Mouse (Mus musculus) cerebral cortex, adult 2 months (tissue): ENCODE data around the gene Fbxo46.

ENCODE experiments used
- WGBS: fragments of 180-500 bp; shearing (Covaris S2); methylation state at CpG from one replicate; pipeline ENCODE4 v1.1.7; 2018; 5-methylcytosine and 5-hydroxymethylcytosine counted together

The Fbxo46 gene

DNA sequence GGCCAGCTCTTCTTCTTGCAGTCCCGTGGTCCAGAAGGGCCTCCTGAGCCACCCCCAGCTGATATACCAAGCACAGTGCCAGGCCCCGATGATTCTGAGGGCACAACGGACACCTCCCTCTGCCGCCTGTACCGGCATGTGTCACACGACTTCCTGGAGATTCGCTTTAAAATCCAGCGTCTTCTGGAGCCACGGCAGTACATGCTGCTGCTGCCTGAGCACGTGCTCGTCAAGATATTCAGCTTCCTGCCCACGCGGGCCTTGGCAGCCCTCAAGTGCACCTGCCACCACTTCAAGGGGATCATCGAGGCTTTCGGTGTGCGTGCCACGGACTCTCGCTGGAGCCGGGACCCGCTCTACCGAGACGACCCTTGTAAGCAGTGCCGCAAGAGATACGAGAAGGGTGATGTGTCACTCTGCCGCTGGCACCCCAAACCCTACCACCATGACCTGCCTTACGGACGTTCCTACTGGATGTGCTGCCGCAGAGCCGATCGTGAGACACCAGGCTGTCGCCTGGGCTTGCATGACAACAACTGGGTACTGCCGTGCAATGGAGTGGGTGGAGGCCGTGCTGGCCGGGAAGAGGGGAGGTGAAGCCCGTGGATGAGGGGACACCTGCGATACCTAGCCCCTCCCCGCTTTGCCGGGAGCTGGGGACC is 17.1 kb downstream of the Fbxo46 start:
- WGBS = 64% methylated on average over 38 of the region's 38 CpGs

DNA sequence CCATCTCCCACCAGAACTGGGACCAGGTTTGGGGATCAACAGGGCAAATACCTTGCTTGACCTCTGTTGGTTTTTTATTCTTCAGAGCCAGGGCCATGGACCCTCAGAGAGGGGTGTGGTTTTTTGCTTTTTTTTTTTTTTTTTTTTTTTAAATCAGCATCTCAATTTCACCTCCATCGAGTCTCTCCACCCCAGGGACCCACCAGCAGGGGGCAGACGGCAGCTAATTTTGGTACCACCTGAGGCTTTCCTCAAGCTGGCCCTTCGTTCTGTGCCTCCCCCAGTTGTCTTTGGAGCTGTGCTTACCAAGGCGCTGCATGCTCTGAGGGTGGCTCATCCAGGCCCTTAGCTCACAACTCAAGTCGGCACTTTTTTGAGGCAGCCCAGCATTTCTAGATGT is 17.7 kb downstream of the Fbxo46 start:
- WGBS = 24% methylated on average over 5 of the region's 5 CpGs

DNA sequence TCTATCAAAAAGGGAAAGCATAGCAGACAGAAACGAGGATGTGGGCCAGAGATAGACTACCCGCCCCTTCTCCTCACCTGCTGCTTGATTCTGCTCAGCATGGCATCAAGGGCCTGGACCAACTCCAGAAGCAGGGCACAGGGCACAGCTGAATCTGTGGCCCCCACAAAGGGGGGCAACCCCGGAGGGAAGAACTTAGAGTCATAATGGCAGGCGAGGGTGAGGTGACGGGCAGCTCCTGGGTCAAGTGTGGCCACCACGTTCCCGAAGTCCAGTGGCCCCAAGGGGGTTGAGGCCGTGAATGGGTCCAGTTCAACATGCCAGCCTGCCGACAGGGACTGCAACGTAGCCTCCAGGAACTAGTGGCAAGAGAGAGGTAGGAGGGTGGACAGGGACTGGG is 27.1 kb downstream of the Fbxo46 start:
- 90% methylated on average over 10 of the region's 10 CpGs for WGBS

DNA sequence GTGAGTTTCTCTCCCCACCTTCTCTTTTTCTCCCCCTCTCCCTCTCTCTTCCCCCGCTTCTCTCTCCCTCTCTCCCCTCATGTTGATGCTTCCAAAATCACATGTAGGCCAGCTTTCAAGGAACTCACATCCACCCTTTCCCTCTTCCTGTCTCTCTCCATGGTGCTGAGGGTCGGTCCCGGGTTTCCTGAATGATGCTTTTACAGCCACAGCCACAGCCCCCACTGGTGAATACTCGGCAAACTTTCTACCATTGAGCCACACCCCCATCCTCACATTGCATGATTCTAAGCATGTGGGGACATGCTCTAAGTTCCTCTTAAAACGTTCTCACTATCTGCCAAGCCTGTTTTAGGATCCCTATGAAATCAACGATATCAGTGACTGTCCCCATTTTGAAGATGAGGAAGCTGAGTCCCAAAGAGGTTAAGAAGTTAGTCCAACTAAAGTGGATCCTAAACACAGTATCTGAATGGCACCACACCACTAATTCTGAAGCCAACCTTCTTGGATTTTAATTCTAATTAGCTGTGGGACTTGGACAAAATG is 27.9 kb downstream of the Fbxo46 start:
- 58% methylated on average over 6 of the region's 6 CpGs for WGBS

DNA sequence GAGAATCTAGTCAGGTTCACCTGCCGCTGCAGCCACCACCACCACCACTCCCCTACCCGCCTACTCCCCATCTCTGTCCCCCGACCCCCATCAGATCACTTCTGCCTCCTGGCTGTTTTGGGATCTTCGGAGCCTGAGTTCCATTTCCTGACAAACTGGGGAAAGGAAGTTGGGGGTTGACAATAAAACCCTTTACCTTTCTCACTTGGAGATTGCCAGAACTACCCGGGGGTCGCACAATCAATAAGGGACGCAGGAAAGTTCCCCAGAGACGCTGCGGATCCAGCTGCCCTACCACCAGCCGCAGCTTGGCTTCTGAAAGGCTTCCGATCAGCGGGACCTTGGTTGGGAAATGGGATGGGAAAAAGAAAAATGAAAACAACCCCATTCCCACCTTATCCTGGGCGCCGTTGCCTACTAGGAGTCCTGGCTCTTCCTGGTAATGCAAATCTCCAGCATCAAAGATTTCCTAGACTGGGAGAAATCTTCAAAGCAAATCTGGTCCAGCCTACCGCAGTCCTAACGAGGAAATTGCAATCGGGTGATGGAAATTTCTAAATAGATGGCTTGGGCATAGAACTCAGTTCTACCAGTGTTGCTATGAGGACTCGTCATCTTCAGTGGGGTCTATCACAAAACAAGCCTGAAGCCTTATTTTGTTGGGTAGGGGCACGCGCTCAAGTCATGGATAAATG is 28.7 kb downstream of the Fbxo46 start:
- 10% methylated on average over 20 of the region's 20 CpGs for WGBS

DNA sequence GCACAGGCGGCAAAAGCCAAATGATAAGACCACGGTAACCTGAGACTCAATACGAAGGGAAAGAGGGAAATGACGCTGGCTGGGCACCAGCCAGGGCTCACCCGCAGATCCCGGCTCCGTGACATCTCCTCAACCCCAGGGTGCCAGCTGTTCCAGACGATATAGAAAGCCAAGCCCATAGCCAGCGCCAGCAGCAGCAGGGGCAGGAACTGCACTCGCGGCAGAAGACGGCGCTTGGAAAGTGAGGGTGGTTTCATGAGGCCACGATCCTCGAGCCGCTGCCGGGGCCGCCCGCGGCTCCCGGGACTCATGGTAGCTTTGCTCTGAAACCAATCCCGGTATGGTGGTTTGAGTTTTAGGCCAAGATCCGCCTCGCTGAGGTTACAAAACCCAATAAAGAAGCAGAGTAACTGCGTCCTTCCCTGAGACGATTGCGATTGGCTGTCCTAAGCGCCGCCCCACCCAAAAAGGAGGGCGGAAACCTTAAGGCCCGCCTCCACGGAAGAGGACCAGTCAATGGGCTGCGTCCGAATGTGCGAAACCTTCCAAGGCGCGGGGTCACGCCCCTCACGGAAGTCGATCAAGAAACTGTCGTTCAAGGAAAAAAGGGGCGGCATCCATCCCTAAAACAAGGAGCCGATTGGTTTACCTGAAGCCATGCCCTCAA is 29.3 kb downstream of the Fbxo46 start, which contains the start of gene Qpctl:
TSS of gene Qpctl (minus strand) at position 417 of the 667 bp plus-strand sequence.
- under 1% methylated on average over 43 of the region's 43 CpGs for WGBS

DNA sequence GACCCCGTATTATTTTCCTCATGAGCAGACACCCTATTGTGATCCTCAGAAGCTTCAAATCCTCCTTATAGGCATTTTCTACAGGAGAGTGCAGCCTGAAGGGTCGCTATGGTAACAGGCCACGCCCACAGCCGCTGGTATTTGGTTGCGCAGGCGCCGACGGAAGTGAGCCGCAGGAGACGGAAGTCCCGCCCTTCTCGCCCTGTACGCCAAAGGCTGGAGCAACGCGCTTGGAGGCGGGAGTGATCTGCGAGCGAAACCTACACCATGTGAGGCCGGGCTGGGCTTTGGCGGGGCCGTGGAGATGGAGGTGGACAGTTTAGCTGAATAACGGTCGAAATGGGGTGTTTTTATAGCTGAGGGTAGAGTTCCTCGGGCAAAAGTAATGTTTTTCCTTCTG is 30.0 kb downstream of the Fbxo46 start, which contains the start of gene Snrpd2:
TSS of gene Snrpd2 (plus strand) at position 97 of the 400 bp plus-strand sequence.
- WGBS = 0% methylated on average over 24 of the region's 24 CpGs

DNA sequence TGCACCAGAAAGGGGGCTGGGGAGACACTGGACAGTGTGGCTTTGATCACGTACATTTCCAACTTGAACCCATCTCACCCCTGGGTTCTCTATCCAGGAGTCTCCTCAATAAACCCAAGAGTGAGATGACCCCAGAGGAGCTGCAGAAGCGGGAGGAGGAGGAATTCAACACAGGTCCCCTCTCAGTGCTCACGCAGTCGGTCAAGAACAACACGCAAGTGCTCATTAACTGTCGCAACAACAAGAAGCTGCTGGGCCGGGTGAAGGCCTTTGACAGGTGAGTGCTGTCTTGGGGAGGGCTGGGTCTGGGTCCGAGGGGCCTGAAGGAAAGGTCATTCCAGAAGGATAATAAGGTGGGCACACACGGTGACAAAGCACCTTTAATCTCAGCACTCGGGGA is 31.5 kb downstream of the Fbxo46 start:
- WGBS = 83% methylated on average over 10 of the region's 10 CpGs

DNA sequence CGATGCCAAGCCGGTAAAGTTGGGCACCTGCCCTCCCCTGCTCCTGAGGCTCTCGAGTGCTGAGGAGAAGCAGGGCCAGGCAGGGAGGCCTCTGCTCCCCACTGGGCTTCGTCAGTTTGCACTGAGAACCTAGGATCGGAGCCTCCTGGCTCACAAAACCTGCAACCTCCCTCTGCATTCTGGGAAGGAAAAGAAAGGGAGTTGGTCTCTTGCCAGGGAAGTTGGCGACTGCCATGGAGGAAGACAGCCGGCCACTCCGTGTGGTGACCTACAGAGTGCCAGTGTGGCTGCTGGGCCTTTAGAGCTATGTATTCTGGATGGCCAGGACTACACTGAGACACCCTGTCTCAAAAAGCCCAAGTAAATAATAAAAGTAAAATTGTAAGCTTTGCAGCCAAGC is 35.1 kb downstream of the Fbxo46 start:
- WGBS = 58% methylated on average over 8 of the region's 8 CpGs

DNA sequence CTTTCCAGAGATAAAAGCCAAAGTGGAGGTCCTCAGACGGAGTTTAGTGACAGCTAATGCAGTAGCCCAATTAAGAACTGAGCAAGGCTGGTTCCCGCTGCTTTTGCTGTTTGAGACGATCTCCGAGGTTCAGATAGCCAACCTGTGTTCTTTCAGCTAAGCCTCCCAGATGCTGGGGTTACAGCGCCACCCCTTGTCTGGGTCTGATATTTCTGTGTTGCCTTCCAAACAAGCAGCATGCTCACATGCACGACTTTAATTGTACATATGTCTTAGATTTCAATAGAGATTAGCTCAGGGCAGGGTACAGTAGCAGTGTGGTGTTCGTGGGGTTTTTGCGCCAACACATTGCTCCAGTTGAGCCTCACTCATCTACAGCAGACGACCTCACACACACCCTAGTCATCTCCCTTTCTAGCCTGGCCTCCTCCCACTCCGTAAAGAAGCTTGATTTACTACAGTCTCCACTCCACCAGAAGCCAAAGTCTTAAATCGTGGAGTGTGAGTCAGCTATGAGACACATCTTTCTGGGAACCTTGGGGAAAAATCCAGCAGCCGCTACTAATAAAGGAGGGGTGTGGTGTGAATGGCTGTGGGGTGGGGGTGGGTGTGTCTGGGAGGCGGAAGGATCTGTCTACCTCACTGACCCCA is 36.3 kb downstream of the Fbxo46 start:
- 39% methylated on average over 13 of the region's 13 CpGs for WGBS

DNA sequence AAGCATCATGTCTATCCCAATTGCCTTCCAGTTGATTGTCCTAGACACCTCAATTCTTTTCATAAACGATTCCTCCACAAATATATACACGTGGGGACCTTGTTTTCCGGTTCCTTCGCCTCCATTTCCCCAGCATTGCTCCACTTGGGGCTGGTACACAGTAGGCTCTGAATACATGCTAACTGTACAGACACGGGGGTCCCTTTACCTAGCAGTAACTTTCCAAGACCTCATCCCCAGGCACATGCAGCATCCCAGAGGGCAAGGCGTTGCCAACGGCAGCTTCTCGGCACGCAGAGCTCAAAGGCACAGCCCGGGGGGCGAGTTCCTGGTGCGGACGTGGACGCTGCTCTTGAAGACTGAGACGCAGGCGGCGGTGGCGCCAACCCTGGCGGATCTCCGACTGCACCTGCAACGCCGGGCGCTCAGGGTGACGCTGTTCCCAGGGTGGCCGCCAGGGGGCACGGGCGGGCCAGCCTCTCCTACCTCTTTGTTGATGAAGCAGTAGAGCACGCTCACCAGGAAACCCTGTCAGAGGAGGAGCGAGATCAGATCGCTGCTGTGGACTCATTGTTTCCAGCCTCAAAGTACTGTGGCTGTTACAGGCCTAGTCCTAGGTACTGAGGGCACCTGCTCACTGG is 37.6 kb downstream of the Fbxo46 start:
- 5% methylated on average over 30 of the region's 30 CpGs for WGBS

DNA sequence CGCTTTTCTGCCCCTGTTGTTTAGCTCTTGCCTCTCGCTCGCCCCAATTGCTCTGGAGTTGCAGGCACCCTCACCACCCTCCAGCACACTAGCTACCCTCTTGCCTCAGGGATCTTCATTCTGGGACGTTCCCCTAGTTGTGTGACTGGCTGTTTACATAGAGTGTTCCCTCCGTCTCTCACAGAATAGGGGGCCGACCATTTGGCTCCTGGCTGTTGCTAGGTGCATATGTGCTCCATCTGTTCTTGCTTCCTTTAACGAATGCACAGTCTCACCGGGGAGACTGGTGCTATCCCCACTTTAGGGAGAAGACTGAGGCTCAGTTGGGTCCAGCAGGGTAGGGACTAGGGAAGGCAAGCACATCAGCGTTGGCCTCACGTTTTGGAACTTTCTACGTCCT is 38.9 kb downstream of the Fbxo46 start:
- 57% methylated on average over 11 of the region's 11 CpGs for WGBS

DNA sequence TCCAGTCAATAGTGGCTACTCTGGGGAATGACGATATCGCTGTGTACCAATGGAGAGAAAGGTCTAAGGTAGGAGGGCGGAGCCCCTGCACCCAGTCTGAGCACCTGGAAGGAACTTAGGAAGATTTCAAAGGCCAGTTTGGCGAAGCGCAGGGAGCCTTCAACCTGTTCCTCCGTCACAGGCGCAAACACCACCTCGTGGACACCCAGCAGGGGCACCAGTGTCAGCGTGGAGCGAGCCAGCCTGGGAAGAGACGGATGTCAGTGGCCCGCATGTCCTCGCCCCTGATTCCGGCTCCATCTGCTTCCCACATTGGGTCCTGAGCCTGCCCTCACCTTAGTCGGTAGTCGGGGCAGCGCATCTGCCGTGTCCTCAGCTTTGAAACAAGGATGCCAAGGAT is 39.8 kb downstream of the Fbxo46 start:
- 26% methylated on average over 18 of the region's 18 CpGs for WGBS

DNA sequence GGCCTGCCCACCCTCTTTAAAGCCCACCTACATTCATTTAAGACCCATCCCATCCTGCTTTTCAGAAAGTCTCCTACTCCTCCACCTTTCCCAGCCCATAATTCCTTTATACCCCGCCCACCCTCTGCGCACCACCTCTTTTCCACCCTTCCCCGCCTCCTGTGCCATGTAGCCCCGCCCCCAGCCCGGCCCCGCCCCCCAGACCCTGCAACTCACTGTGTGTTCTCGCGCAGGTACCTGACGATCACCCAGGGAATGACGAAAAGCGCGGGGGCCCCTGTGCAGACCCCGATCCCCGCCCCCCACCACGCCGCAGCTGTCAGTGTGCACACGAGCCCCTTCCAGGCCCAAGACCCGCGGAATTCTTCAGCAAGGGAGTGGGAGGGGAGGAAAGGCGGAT is 40.5 kb downstream of the Fbxo46 start:
- WGBS = 3% methylated on average over 19 of the region's 20 CpGs

DNA sequence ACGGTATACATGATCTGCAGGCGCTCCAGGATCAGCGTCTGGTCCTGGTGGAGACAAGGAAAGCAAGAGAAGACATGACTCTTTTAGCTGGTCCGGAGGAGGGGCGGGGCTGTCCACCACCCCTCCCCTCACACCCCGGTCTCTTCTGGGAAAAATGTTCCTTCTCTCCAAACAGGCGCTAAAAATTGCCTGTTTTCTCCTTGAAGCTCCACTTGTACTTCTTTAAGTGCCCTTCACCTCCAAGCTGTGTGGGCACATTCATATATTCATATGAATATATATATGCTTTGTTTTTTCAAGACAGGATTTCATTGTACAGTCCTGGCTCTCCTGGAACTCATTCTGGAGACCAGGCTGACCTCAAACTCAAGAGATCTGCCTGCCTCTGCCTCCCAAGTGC is 43.3 kb downstream of the Fbxo46 start:
- WGBS = 84% methylated on average over 7 of the region's 7 CpGs

DNA sequence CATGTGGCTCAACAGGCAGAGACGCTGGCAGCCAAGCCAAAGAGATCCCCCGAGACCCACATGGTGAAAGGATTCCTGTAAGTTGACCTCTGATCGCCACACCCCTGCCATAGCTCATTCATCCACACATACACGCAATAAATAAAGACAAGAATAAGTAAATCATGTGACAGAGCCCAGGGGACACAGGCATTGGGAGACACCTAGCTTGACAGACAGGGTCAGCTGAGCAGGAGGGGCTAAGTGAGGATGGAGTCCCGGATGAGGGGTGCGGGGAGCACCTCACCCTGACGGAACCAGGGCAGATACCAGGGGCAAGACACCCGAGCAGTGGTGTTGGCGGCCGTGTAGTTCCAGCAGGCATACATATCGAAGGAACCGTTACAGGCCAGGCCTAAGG is 44.1 kb downstream of the Fbxo46 start:
- 66% methylated on average over 12 of the region's 12 CpGs for WGBS

DNA sequence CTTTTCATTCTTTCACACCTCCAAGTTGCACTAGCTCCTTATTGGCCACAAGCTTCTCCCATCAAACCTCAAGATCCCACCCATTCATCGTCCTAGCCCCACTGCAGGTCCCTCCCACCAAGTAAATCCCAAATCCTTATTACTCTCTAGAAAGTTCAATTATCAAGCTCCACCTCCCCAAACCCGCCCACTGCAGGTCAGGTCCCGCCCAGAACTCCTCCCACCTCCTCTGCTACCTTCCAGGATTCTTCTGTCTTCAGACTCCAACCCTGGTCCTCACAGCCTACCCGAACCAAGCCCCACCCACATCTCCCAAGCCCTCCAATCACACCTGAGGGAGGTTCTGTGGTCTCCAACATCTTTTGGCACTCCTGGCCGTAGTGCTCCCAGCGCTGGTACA is 44.5 kb downstream of the Fbxo46 start:
- WGBS = 15% methylated on average over 6 of the region's 6 CpGs

DNA sequence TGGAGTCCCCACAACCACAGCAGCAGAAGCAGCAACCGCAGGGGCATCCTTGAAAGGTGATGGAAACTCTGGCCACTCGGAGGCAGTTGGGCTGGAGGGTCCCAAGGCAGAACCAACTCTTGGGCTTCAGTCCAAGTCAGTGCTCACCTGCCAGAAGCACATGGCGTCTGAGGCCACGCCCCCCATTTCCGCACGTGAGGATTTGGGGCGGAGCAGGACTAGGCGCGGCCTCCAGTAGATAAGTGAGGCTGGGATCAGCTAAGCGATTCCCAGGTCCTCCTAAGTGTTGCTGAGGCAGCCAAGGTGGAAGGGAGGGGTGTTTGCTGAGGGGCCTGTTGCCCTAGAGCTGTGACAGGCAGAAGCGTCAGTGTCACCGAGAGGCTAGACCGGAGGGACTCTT is 45.3 kb downstream of the Fbxo46 start:
- WGBS = 37% methylated on average over 13 of the region's 13 CpGs

DNA sequence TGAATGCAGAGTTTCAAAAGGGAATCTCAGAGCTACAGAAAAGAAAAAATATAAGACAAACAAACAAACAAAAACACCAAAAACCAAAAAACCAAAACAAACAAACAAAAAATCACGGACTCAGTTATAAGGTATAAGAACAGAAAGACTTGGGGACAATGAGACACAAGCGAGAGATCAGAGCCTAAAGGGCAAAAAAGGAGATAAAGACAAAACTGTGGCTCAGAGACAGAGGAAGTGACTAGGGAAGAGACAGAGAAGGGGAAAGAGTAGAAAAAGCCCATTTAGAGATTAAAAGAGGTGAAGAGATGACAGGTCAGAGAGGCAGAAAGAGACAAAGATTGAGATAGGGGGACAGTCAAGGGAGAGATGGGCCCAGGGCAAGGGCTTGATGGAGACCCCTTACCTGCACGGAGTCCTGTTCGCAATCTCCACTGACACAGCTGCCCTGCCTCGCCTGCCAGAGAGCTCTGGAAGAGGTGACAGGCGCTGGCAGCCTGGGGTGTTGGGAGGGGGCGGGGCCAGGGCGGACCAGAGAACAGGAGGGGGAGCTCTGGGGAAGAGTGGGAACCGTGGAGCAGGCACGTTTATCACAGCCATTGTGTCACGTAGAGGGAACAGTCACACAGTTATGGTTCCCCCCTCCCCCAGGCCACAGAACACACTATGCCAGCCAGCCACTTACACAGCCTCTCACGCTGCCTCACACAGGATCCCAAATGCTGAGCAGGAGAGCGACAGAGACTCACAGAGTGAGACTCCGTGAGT is 46.2 kb downstream of the Fbxo46 start, which contains the start of gene Gipr:
TSS of gene Gipr (minus strand) at position 472 of the 768 bp plus-strand sequence.
- WGBS = 19% methylated on average over 14 of the region's 14 CpGs

DNA sequence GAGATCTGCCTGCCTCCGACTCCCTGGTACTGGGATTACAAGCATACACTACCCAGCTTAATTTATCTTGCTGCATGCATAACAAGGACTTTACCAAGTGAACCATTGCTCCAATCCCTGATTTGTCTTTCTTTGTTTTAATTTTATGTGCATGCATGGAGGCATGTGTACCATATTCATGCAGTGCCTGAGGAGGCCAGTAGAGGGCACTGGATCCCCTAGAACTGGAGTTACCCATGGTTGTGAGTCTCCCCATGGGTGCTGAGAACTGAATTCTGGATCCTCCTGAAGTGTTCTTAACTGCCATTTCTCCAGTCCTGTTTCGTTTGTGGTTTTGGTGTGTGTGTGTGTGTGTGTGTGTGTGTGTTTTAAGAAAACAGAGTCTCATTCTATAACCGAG is 47.3 kb downstream of the Fbxo46 start:
- WGBS = 86% methylated on average over 3 of the region's 3 CpGs

DNA sequence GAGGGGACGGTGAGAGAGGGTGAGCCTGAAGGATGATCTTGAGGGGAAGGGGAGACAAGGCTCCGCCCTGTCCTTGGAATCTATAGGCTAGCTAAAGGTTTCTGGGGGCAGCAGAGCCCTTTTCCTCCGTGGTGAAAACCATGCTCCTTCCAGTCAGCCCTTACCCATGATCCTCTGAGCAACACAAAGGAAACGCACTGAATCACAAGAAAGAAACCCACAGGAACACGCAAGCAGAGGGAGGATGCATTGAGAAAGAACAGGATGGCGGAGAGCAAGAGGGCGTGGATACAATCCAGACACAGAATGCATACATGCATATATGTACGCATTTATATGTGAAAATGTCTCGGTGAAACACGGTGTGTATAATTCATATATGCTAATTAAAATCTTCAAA is 49.8 kb downstream of the Fbxo46 start:
- 41% methylated on average over 10 of the region's 10 CpGs for WGBS
